Mouse (Mus musculus): Measurements from ENCODE around the gene Diaph2.
"Not testable (repeated sequence)": the region's sequence is repeated elsewhere in the genome, so short reads cannot be mapped to it uniquely, and the experiment has no call there.

Diaph2 gene

GRCm38 (mm10) chrX:130281484-130281883 lies 531.9 kb downstream of the Diaph2 start:
- DNase-seq (ENCODE audit: low spot score in 2 of 2), result no peak

GRCm38 (mm10) chrX:130287032-130287431 lies 537.5 kb downstream of the Diaph2 start:
- no peak for DNase-seq (ENCODE audit: low spot score in 2 of 2)

GRCm38 (mm10) chrX:130289775-130290174 lies 540.2 kb downstream of the Diaph2 start:
- no peak for DNase-seq (ENCODE audit: low spot score in 2 of 2)

GRCm38 (mm10) chrX:130350808-130351435 lies 601.4 kb downstream of the Diaph2 start:
- no peak for DNase-seq (ENCODE audit: low spot score in 2 of 2)

GRCm38 (mm10) chrX:130351480-130351879 lies 601.9 kb downstream of the Diaph2 start:
- DNase-seq (ENCODE audit: low spot score in 2 of 2), result no peak

GRCm38 (mm10) chrX:130393508-130394145 lies 644.1 kb downstream of the Diaph2 start:
- DNase-seq (ENCODE audit: low spot score in 2 of 2), result no peak

- DNase-seq (ENCODE audit: low spot score in 2 of 2), result no peak
These were observed 653.7 kb downstream of the Diaph2 start for GRCm38 (mm10) chrX:130403214-130403613.

- not testable (repeated sequence) for DNase-seq (ENCODE audit: low spot score in 2 of 2)
These were observed 657.9 kb downstream of the Diaph2 start for GRCm38 (mm10) chrX:130407471-130407870.

GRCm38 (mm10) chrX:130408985-130409384 lies 659.4 kb downstream of the Diaph2 start:
- DNase-seq (ENCODE audit: low spot score in 2 of 2), result no peak

GRCm38 (mm10) chrX:130423134-130423533 lies 673.6 kb downstream of the Diaph2 start:
- DNase-seq (ENCODE audit: low spot score in 2 of 2), result no peak

GRCm38 (mm10) chrX:130451822-130452487 lies 702.4 kb downstream of the Diaph2 start:
- DNase-seq (ENCODE audit: low spot score in 2 of 2), result no peak

GRCm38 (mm10) chrX:130452488-130452823 lies 702.9 kb downstream of the Diaph2 start:
- no peak for DNase-seq (ENCODE audit: low spot score in 2 of 2)

GRCm38 (mm10) chrX:130473133-130473532 lies 723.6 kb downstream of the Diaph2 start:
- DNase-seq (ENCODE audit: low spot score in 2 of 2), result no peak

GRCm38 (mm10) chrX:130480877-130481276 lies 731.3 kb downstream of the Diaph2 start:
- DNase-seq (ENCODE audit: low spot score in 2 of 2), result no peak

GRCm38 (mm10) chrX:130502680-130503464 lies 753.3 kb downstream of the Diaph2 start:
- peak in 1 of 2 experiments; percentile 22 for DNase-seq (ENCODE audit: low spot score in 2 of 2)

GRCm38 (mm10) chrX:130503465-130503860 lies 753.9 kb downstream of the Diaph2 start:
- no peak for DNase-seq (ENCODE audit: low spot score in 2 of 2)

GRCm38 (mm10) chrX:130505626-130506025 lies 756.1 kb downstream of the Diaph2 start:
- no peak for DNase-seq (ENCODE audit: low spot score in 2 of 2)
